Mouse (Mus musculus) megakaryocyte, embryonic 14.5 days (primary cell): Measurements from ENCODE around the gene Plekhh1.

Experiments
- FLI1 ChIP-seq: IDR thresholded peaks from 2 replicates; pipeline ENCODE4 v1.6.1; 2012; ENCODE audit warnings: low read length, inconsistent platforms, mixed read lengths
- GATA1 ChIP-seq: IDR thresholded peaks from 3 replicates; pipeline ENCODE4 v1.6.1; 2012; ENCODE audit warnings: mixed read lengths, low read length, inconsistent platforms, borderline replicate concordance

DNA sequence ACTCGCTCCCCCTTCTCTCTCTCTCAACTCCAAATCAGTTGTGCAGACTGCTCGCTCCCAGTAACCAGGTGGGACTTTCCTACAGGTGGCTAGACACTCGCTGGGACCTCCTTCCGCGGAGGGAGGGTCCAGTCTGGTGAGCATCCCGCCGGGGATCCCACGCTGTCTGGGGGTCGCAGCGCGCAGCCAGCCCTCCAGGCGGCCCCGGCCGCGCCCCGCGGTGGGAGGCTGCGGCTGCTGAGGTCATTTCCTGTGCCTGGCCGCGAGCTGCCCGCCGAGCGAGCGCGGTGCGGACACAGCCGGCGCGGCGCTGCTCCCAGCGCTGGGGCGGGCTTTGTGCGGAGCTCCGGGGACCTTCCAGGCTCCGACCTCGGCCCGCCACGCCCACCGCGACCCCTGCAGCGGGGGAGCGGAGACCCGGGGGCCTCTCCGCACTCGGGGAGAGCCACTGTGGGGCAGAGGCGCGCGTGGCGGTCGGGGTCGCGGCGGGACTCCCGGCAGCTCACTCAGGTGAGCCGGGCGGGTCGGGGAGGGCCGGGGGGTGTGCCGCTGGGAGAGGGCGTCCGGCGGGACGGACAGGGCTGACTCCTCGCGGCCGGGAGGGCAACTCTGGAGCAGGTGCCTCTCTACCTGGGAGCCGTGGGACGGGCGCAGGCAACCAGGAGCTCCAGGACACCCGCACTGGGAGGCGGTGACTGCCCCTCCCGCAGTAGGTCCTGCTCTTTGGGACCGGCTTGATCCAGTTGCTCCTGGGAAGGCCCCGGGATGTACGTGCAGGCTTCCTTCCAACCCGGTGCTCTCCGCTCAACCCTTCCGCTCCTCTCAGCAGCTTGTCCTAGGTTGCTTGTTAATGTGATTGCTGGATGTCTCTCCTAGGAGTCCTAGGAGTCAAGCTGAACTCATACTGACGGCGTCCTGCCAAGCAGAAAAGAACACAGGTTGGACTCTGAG lies at the start of gene Plekhh1:
- TF ChIP-seq GATA1: no peak
- no peak for TF ChIP-seq FLI1
